Mouse (Mus musculus) spleen, adult 12 weeks (tissue): ENCODE results near the gene Mrpl30.

Experiments used
- DNase-seq: peaks from one replicate; pipeline ENCODE4 v3.0.0; 2022; ENCODE audit warnings: low spot score

The Mrpl30 gene

DNA sequence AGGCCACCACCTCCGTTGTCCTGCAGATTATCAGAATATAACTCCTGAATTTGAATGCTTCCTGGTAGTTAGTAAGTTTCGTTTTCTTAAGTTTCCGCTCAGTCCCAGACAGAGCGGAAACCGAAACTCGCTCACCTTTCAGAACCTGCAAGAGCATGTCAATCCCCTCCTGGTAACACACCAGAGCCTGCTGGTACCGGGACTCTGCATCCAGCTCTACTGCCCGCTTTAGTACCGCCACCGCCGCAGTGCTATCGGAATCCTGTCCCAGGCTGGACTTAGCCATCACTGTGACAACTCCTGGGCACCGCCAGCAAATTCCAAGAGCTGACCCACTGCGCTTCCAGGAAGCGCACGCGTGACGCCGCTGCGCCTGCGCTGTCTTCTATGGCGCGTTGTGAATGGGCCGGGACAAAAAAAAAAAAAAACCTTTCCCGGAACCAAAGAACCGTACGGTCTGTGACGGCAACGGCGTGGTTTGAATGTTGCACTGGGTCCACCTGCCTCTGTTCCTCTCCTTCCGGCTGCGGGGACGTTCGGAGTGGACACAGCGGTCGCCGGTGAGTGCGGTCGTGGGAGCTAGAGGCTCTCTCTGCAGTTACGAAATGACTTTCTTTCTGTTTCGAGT is at the start of gene Mrpl30, which contains the start of gene Mitd1:
Gene Mrpl30, plus strand, starts transcription at position 453 of the 628 bp plus-strand sequence.
Gene Mitd1, minus strand, starts transcription at position 387 of the 628 bp plus-strand sequence.
- peak; percentile 79 for DNase-seq

- DNase-seq, result no peak
These were observed 43.4 kb upstream of the Mrpl30 start for GRCm38 (mm10) chr1:37846878-37847277.

DNA sequence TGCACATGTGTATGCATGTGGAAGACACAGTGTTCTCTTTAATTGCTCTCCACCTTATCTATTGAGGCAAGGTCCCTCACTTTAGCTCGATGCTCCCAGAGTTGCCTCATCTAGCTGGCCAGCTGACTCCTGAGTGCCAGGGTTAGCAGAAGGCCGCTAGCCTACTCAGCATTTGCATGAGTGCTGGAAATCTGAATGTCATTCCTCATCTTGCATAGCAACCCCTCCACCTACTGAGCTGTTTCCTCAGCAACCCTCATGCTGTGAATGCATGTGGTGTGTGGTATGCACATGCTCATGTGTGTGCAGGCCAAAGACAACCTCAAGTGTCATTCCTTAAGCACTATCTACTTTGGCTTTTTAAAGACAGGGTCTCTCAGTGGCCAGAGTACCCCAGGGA is 39.6 kb upstream of the Mrpl30 start:
- DNase-seq, result no peak

DNA sequence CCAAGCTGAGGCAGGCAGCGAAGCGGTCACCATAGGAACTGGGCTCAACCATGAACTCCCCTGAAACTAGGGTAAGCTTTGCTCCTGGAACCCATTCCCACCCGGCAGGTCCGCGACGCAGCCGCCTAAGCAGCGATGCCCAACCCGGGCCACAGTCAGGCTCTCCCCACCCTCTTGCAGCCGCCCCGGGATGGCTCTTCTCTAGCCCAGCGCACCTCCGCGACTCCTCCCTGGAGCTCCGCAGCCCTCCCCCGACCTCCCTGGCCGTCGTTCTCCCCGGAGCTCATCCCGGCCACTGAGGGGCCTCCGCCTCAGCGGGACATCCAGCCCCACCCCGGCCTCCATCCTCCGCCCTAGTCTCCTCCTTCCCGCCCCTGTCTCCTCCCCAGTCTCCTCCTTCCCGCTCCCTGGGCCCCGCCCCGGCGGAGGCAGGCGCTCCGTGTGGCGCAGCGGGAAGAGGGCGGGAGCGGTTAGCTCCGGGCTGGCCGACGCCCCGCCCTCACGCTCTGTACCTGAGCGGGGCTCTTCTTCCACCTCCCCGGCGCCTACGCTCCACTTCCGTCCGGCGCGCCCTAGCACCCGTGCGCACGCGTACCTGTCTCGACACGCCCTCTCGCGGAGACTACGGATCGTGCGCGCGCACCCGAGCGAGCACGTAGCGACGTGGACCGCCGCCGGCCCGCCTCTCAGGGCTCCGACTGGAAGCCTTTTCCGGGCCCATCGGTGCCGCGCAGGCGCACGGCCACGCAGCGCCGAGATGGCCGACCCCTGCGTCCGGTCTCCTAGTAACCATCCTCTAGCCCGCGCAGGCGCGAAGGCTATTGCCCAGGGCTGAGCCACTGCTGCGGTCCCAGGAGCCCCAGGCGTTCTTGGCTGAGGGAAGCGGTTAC is 25.5 kb upstream of the Mrpl30 start:
- peak; percentile 99 for DNase-seq

GRCm38 (mm10) chr1:37865401-37866215 is 24.7 kb upstream of the Mrpl30 start:
- DNase-seq, result no peak

- no peak for DNase-seq
These were observed 24.0 kb upstream of the Mrpl30 start, which contains the start of gene Tsga10 for GRCm38 (mm10) chr1:37866286-37866685. Gene Tsga10, minus strand, starts transcription at chr1:37866429.

DNA sequence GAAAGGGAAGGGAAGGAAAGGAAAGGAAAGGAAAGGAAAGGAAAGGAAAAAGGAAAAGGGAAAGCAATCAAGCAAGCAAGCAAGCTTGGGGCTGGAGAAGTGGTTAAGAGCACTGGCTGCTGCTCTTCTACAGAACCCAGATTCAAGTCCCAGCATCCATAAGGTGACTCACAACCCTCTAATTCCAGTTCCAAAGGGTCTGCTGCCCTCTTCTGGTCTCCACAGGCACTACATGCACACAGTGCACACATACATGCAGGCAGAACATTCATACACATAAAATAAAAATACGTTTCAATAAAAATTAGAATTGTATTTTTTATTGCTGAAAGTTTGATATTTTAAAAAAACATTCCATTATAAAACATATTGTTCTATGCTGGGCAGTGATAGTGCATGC is 23.2 kb upstream of the Mrpl30 start:
- peak; percentile 52 for DNase-seq

- DNase-seq, result no peak
These were observed 22.5 kb upstream of the Mrpl30 start for GRCm38 (mm10) chr1:37867684-37868322.

DNA sequence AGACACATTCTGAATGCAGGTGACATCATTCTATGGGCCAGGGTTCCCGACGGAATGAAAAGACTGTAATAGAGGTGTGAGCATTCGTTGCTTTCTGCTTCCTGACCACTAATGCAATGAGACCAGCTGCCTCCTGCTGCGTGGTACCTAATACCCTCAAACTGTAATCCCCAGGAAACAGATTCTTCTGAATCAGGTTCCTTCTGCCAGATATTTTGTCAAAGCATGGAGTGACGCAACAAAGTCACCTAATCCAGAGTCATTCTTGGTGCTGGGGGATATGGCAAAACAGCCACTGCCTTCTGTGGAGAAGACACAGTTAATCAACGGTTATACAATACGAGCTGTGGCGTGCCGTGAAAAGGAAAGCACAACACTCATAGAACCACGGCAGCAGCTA is 21.6 kb upstream of the Mrpl30 start:
- no peak for DNase-seq

- no peak for DNase-seq
These were observed 20.9 kb upstream of the Mrpl30 start for GRCm38 (mm10) chr1:37869362-37869761.

- no peak for DNase-seq
These were observed 18.6 kb upstream of the Mrpl30 start, which contains the start of gene Lipt1 for GRCm38 (mm10) chr1:37871704-37872103. Gene Lipt1, plus strand, starts transcription at chr1:37871738.

- DNase-seq, result peak; percentile 69
These were observed 17.9 kb upstream of the Mrpl30 start for GRCm38 (mm10) chr1:37872131-37873067.

GRCm38 (mm10) chr1:37873157-37873556 is 17.1 kb upstream of the Mrpl30 start:
- no peak for DNase-seq

DNA sequence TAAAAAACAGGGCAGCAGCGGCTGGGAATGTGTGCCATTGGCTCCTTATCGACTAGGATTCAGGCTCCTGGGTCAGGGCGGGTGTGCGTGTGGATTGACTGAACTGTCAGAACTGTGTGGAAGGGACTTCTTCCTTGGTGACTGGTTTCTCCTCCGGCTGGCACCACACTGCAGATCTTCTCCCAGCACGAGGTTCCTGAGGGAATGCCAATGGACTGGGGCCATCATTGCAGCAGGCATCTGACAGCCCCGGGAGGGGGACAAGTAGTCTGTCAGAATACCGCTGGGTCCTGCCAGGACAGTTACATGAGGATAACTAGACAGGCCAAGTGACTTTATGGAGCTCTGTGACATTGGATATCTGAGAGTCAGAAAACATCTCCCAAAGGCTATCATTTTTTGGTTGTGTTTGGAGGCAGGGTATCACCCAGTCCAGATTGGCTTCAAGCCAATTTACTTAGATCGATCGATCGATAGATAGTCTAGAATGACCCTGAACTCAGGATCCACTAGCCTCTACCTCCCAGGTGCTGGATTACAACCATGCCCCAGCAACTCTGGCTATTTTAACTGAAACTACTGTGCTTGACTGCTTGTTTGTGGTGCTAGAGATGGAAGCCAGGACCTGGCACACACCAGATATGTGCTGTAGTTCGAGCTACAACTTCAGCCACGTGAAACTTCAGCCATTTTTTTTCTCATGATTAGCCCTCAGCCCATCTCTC is 12.4 kb upstream of the Mrpl30 start:
- DNase-seq, result no peak

DNA sequence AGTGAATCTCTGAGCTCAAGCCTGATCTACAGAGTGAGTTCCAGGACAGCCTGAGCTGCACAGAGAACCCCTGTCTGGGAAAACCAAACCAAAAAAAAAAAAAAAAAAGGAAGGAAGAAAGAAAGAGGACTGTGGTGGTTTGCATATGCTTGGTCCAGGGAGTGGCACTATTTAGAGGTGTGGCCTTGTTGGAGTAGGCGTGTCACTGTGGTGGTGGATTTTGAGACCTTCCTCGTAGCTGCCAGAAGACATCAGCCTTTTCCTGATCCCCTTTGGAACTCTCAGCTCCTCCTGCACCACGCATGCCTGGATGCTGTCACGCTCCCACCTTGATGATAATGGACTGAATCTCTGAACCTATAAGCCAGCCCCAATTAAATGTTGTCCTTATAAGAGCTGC is 6.9 kb upstream of the Mrpl30 start:
- DNase-seq, result no peak

DNA sequence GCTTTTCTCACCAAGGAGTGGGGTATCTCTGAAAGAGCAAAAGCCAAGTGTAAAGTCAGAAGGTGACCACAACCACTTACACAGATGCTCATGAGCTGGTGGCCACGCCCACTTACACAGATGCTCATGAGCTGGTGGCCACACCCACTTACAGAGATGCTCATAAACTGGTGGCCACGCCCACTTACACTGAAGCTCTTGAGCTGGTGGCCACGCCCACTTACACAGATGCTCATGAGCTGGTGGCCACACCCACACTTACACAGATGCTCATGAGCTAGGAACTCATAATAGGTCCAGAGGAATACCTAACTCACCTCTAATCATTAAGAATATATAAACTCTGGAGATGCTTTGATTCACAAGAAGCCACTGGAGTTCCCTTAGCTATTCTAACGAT is 5.8 kb upstream of the Mrpl30 start:
- peak; percentile 17 for DNase-seq

GRCm38 (mm10) chr1:37889206-37889605 is 1.1 kb upstream of the Mrpl30 start:
- DNase-seq, result no peak

GRCm38 (mm10) chr1:37891400-37891799 is 1.1 kb downstream of the Mrpl30 start:
- DNase-seq, result no peak

DNA sequence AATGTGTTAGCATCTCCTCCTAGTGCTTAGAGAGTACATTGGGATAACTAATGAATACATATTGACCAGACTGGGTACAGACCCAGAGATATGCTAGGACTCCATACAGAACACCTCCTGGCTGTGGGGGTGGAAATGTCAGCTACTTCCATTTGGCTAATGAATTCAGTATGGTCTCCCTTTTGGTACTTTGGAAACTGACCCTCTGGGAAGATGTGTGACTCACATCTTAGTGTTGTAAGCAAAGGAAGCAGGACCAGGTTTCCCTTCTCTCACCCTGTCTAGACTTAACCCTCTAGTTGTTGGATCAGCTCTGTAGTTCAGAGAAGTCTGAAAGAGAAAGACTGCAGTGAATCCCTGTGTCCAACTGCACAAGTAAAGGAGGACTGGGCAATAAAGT is 4.3 kb downstream of the Mrpl30 start:
- DNase-seq, result no peak

DNA sequence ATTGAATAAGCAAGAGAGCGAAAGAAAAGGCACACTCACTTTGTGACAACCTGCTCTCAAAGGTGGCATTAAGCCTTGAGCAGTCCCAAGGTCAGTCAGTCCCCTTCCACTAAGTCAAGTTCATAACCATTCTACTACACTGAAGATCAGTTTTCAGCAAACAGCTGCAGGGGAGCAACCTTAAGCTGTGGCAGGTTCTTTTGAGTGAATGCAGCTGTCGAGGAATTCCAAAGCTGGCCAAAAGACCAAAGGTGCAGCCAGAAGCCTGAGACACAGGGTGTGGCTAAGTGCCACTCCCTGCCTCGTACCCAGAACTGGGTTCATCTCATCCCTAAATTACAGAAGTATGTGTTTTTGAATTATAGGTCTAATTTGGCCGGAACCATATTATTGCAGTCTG is 9.5 kb downstream of the Mrpl30 start:
- no peak for DNase-seq
